Mouse (Mus musculus): ENCODE data around the gene Gp1bb.

DNA sequence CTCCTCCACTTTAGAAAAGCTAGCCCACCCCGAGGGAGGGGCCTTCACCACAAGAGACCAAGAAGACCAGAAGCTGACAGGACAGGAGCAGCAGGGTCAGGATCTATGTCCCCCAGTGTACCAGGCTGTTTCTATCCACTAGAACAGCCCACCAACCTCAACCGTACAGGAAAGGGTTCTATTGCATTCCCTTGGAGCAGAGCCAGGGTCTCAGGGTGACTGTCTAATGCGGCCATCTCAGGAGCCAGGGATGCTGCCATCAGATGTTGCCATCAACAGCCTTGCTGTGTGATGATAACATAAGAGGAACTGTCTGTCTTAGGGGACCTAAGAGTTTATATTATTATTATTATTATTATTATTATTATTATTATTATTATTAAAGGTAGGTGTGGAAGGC lies 45.1 kb downstream of the Gp1bb start:
- TF ChIP-seq CTCF (IDR thresholded peaks at IDR 0.05) (no peak), EP300 (IDR thresholded peaks at IDR 0.05) (no peak)
